Mouse (Mus musculus): ENCODE measurements at regions not wholly inside any gene's neighbourhood (a gene's known extent, or its start where the extent isn't known, plus 50 kb on each side); places are given as distances from the start of the nearest gene placed in this dataset.

- in situ Hi-C loops (cut with MboI, MseI), result no loop called here
Observed at GRCm38 (mm10) chr15:64519207-64519628, 298.3 kb upstream of the Gm21798 start.

DNA sequence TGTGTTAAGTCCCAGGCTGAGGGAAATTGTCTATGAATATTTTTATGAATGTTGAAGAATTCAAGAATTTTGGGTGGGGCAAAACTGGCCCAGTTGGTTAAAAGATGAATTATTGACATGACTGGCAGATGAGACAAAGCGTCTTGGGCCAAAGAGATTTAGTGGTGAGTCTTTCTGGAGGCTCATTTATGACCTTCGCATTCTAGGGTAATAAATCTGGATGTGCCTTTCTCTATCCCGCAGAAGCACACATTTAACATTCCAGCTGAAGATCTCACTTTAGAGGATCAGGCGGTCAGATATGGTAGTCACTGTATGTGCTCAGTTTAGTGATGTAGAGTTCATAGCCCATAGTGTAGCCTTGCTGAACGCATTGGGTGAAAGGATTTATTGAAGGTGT lies 296.9 kb upstream of the Gm21798 start:
- in situ Hi-C loops (cut with MboI, MseI), result no loop called here

GRCm38 (mm10) chr15:64532260-64533120 lies 285.0 kb upstream of the Gm21798 start:
- in situ Hi-C loops (cut with MboI, MseI), result no loop called here

- in situ Hi-C loops (cut with MboI, MseI), result no loop called here
Observed at GRCm38 (mm10) chr15:64533169-64533795, 284.2 kb upstream of the Gm21798 start.

GRCm38 (mm10) chr15:64534166-64534565 lies 283.3 kb upstream of the Gm21798 start:
- in situ Hi-C loops (cut with MboI, MseI), result no loop called here

- in situ Hi-C loops (cut with MboI, MseI), result no loop called here
Observed at GRCm38 (mm10) chr15:64535160-64535559, 282.3 kb upstream of the Gm21798 start.

- in situ Hi-C loops (cut with MboI, MseI), result no loop called here
Observed at GRCm38 (mm10) chr15:64541395-64541794, 276.1 kb upstream of the Gm21798 start.

DNA sequence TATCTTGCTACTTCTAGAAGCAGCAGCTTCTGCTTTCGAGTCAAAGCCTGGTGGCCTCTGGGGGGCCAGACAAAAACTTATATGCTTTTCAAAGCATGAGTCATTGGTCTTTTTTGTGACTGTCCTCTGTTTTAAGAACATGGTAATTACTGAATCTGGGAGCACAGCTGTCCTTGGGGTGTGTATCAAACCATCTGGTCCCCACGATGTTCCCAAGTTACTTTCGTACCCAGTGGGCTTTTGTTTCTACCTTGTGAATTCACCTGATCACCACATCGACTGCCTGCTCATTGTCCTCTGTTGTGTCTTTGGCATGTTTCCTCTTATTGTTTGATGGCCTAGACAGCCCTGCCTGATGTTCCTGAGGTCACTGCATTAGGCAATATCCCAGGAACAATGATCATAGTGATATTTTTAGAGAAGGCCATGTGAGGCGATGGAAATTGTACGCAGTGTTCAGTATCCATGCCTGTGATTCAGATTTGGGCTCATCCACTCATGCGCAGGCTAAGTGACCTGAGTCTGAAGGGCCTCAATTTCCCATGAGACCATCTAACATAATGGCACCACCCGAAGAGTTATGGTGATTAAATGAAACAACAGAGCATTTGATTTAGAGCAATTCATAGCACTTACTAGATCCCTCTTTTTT lies 275.1 kb upstream of the Gm21798 start:
- in situ Hi-C loops (cut with MboI, MseI), result no loop called here

DNA sequence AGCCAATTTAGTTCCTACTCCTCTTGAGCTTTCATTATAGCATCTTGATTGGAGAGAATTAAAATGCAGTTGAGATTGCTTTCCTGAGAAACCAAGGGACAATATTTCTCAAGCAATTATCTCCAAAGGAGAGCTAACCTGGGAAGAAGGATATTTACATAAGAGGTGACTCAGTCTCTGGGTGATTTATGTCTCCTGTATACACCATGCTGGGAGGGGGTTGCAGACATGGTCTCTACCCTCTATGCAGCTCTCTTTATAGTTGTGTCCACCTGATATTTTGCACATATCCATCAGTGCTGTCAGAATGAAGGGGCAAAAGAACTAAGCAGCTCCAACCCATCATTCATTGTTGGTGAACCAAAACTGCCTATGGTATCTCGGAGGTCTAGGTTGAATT lies 274.6 kb upstream of the Gm21798 start:
- in situ Hi-C loops (cut with MboI, MseI), result no loop called here

- in situ Hi-C loops (cut with MboI, MseI), result no loop called here
Observed at GRCm38 (mm10) chr15:64546035-64546434, 271.5 kb upstream of the Gm21798 start.

DNA sequence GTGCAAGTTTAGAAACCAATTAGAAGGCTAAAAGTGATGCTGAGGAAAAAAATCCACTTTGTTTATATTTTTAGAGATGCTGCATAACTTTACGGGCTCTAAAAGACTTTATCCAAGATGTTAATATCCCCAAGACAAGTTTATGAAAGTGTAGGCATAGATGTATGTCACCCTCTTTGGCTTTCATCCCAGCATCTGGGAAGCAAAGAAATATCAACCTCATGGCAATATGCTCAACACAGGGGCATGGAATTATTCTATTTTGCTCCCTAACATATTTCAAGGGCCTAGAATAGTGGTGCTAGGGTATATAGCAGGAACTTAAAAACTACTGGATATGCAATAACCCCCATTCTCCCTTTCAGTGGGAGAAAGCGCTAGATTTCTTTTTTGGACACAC lies 260.0 kb upstream of the Gm21798 start:
- in situ Hi-C loops (cut with MboI, MseI), result no loop called here

GRCm38 (mm10) chr15:64558220-64558619 lies 259.3 kb upstream of the Gm21798 start:
- in situ Hi-C loops (cut with MboI, MseI), result no loop called here

DNA sequence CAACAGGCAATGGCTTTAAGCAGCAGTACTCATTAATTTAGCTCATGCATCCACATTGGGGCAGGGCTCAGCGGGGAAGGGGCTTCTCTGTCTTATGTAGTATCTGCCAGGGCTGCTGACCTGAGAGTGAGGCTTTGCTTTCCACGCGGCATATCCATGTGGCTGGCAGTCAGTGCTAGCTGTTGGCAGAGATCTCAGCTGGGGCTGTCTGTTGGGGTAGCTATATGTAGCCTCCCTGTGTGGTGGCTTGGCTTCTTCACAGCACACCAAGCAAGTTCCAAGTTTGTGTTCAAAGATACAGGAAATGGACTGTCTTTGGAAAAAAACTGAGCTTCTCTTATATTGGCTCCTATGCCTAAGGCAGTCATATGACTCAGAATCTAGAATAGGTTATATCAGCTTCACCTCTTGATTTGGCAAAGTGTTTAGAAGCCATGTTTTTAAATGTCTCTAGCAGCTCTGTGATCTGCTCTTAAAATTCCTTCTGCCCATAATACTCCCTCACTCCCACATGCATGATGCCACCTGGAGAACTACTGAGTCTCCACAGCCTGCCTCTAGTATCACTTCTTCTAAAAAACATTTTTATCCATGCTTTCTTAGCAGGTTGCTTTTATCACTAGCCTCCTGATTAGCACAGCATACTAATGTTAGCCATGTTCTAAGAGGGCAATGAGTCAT lies 254.9 kb upstream of the Gm21798 start:
- in situ Hi-C loops (cut with MboI, MseI), result no loop called here

GRCm38 (mm10) chr15:64564703-64565102 lies 252.8 kb upstream of the Gm21798 start:
- in situ Hi-C loops (cut with MboI, MseI), result no loop called here

- in situ Hi-C loops (cut with MboI, MseI), result loop anchor here (10.0 kb wide), 1 partner anchor 718 kb away; no protein-coding TSS in a partner anchor
Observed at GRCm38 (mm10) chr15:64576891-64577535, 240.5 kb upstream of the Gm21798 start.

- in situ Hi-C loops (cut with MboI, MseI), result loop anchor here (10.0 kb wide), 1 partner anchor 716 kb away; no protein-coding TSS in a partner anchor
Observed at GRCm38 (mm10) chr15:64578991-64579390, 238.5 kb upstream of the Gm21798 start.

- in situ Hi-C loops (cut with MboI, MseI), result no loop called here
Observed at GRCm38 (mm10) chr15:64580481-64580880, 237.0 kb upstream of the Gm21798 start.

GRCm38 (mm10) chr15:64581046-64581445 lies 236.4 kb upstream of the Gm21798 start:
- in situ Hi-C loops (cut with MboI, MseI), result no loop called here

DNA sequence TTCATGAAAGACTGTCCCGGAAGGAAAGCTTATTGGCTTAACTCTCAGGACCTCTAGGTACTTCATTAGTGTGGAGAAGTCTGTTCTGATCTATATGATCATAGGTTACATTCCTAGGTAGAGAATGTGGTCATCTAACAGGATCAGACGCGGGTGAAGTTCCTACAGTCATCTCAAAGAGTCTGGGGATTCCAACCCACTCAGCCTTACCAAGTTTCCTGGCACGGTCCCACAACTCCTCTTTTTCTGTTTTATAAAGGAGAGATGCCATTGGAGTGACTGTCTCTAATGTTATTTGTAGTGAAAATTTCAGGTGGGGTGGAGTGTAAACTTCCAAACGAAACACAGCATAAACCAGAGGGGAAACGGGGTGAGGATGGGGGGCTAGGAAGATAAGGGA lies 233.4 kb upstream of the Gm21798 start:
- in situ Hi-C loops (cut with MboI, MseI), result no loop called here

DNA sequence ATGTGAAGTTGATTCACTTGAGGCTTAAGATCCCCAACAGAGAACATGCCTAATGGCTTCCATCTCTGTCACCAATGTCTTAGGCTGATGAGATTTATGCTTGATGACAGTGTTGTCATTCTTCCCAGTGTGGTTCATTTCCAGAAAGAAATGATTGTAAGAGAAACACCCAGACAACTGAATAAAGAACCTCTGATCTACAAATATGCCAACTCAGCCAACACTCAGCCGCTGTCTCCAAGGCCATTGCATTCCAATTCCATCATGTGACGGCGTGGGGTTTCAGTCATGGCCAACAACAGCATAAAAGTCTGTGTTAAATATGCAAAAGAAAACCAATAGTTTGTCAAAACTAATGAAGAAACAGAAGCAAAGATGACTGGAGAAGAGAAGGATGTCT lies 230.7 kb upstream of the Gm21798 start:
- in situ Hi-C loops (cut with MboI, MseI), result no loop called here

All from T-helper 1 cell (primary cell).